Mouse (Mus musculus): ENCODE data around the gene Hoxa9.

The Hoxa9 gene

GRCm38 (mm10) chr6:52216691-52217458 lies 14.0 kb downstream of the Hoxa9 start:
- DNase-seq (ENCODE audit: low spot score): peak; percentile 14

GRCm38 (mm10) chr6:52215771-52216535 lies 14.9 kb downstream of the Hoxa9 start:
- DNase-seq (ENCODE audit: low spot score): no peak

GRCm38 (mm10) chr6:52215070-52215469 lies 15.8 kb downstream of the Hoxa9 start:
- DNase-seq (ENCODE audit: low spot score): no peak

- no peak for DNase-seq (ENCODE audit: low spot score)
These were observed 16.6 kb downstream of the Hoxa9 start for GRCm38 (mm10) chr6:52214271-52214670.

- DNase-seq (ENCODE audit: low spot score): peak; percentile 37
These were observed 17.5 kb downstream of the Hoxa9 start, which contains the start of the genes Hoxa3 and Gm28308 for GRCm38 (mm10) chr6:52213119-52213986. TSS of gene Hoxa3 (minus strand) at chr6:52213336. TSS of gene Gm28308 (minus strand) at chr6:52213339.

- no peak for DNase-seq (ENCODE audit: low spot score)
These were observed 18.3 kb downstream of the Hoxa9 start for GRCm38 (mm10) chr6:52212556-52213118.

- DNase-seq (ENCODE audit: low spot score): no peak
These were observed 18.9 kb downstream of the Hoxa9 start for GRCm38 (mm10) chr6:52211961-52212360.

GRCm38 (mm10) chr6:52211170-52211935 lies 19.5 kb downstream of the Hoxa9 start:
- DNase-seq (ENCODE audit: low spot score): peak; percentile 76

GRCm38 (mm10) chr6:52209685-52210046 lies 21.2 kb downstream of the Hoxa9 start:
- DNase-seq (ENCODE audit: low spot score): no peak

- no peak for DNase-seq (ENCODE audit: low spot score)
These were observed 21.8 kb downstream of the Hoxa9 start for GRCm38 (mm10) chr6:52208868-52209684.

- no peak for DNase-seq (ENCODE audit: low spot score)
These were observed 22.6 kb downstream of the Hoxa9 start, which contains the start of gene Hoxa6 for GRCm38 (mm10) chr6:52208072-52208867. TSS of gene Hoxa6 (minus strand) at chr6:52208722.

- no peak for DNase-seq (ENCODE audit: low spot score)
These were observed 23.3 kb downstream of the Hoxa9 start for GRCm38 (mm10) chr6:52207684-52207976.

- no peak for DNase-seq (ENCODE audit: low spot score)
These were observed 23.8 kb downstream of the Hoxa9 start for GRCm38 (mm10) chr6:52206882-52207683.

GRCm38 (mm10) chr6:52205638-52206621 lies 25.0 kb downstream of the Hoxa9 start:
- no peak for DNase-seq (ENCODE audit: low spot score)

- no peak for DNase-seq (ENCODE audit: low spot score)
These were observed 25.7 kb downstream of the Hoxa9 start for GRCm38 (mm10) chr6:52205221-52205620.

GRCm38 (mm10) chr6:52204050-52204752 lies 26.7 kb downstream of the Hoxa9 start, which contains the start of gene Hoxa5:
TSS of gene Hoxa5 (minus strand) at chr6:52204587.
- DNase-seq (ENCODE audit: low spot score): peak; percentile 65

Measured in ovary, postnatal 36 days (tissue).